Mouse (Mus musculus): ENCODE results near the gene Slx4ip.

- TF ChIP-seq CTCF (IDR thresholded peaks at IDR 0.05; ENCODE audit: borderline replicate concordance, insufficient read depth, low read depth, low read length) = no peak
- TF ChIP-seq POLR2A (IDR thresholded peaks at IDR 0.05; ENCODE audit: borderline replicate concordance, insufficient read depth, low read length) = no peak
These were observed 90.3 kb downstream of the Slx4ip start for GRCm38 (mm10) chr2:136981062-136981879.
